Mouse (Mus musculus): ENCODE measurements around the gene Atg2a. TPM values are rescaled to one million over a fixed set of nuclear protein-coding genes. Genes with fewer than 3 reads are reported as not detected.
A peak's percentile ranks its signal among the peaks of the same experiment; 100 is the strongest.

Atg2a gene
- total RNA-seq, 1 experiment from 2014 or later, result 33.2 TPM

- ATAC-seq (replicated peaks; ENCODE audit: insufficient number of reproducible peaks, low FRiP score, low TSS enrichment, poor library complexity, severe bottlenecking), result peak; percentile 79
Measured at GRCm38 (mm10) chr19:6242281-6242680, 813 bp downstream of the Atg2a start.

- ATAC-seq (replicated peaks; ENCODE audit: insufficient number of reproducible peaks, low FRiP score, low TSS enrichment, poor library complexity, severe bottlenecking), result no peak
Measured at GRCm38 (mm10) chr19:6243226-6243625, 1.8 kb downstream of the Atg2a start.

GRCm38 (mm10) chr19:6245806-6246205, 4.3 kb downstream of the Atg2a start:
- no peak for ATAC-seq (replicated peaks; ENCODE audit: insufficient number of reproducible peaks, low FRiP score, low TSS enrichment, poor library complexity, severe bottlenecking)

GRCm38 (mm10) chr19:6247526-6248300, 6.2 kb downstream of the Atg2a start:
- no peak for ATAC-seq (replicated peaks; ENCODE audit: insufficient number of reproducible peaks, low FRiP score, low TSS enrichment, poor library complexity, severe bottlenecking)

- no peak for ATAC-seq (replicated peaks; ENCODE audit: insufficient number of reproducible peaks, low FRiP score, low TSS enrichment, poor library complexity, severe bottlenecking)
Measured at GRCm38 (mm10) chr19:6253021-6253420, 11.6 kb downstream of the Atg2a start.

- no peak for ATAC-seq (replicated peaks; ENCODE audit: insufficient number of reproducible peaks, low FRiP score, low TSS enrichment, poor library complexity, severe bottlenecking)
Measured at GRCm38 (mm10) chr19:6260428-6260827, 19.0 kb downstream of the Atg2a start.

GRCm38 (mm10) chr19:6260946-6261345, 19.5 kb downstream of the Atg2a start:
- no peak for ATAC-seq (replicated peaks; ENCODE audit: insufficient number of reproducible peaks, low FRiP score, low TSS enrichment, poor library complexity, severe bottlenecking)

GRCm38 (mm10) chr19:6261379-6261778, 19.9 kb downstream of the Atg2a start:
- no peak for ATAC-seq (replicated peaks; ENCODE audit: insufficient number of reproducible peaks, low FRiP score, low TSS enrichment, poor library complexity, severe bottlenecking)

GRCm38 (mm10) chr19:6262222-6262621, 20.8 kb downstream of the Atg2a start:
- ATAC-seq (replicated peaks; ENCODE audit: insufficient number of reproducible peaks, low FRiP score, low TSS enrichment, poor library complexity, severe bottlenecking), result peak; percentile 64

GRCm38 (mm10) chr19:6262839-6263433, 21.5 kb downstream of the Atg2a start:
- ATAC-seq (replicated peaks; ENCODE audit: insufficient number of reproducible peaks, low FRiP score, low TSS enrichment, poor library complexity, severe bottlenecking), result no peak

GRCm38 (mm10) chr19:6264200-6264599, 22.7 kb downstream of the Atg2a start:
- ATAC-seq (replicated peaks; ENCODE audit: insufficient number of reproducible peaks, low FRiP score, low TSS enrichment, poor library complexity, severe bottlenecking), result no peak

- no peak for ATAC-seq (replicated peaks; ENCODE audit: insufficient number of reproducible peaks, low FRiP score, low TSS enrichment, poor library complexity, severe bottlenecking)
Measured at GRCm38 (mm10) chr19:6264945-6265344, 23.5 kb downstream of the Atg2a start.

GRCm38 (mm10) chr19:6265727-6266182, 24.3 kb downstream of the Atg2a start:
- no peak for ATAC-seq (replicated peaks; ENCODE audit: insufficient number of reproducible peaks, low FRiP score, low TSS enrichment, poor library complexity, severe bottlenecking)

GRCm38 (mm10) chr19:6267306-6268169, 26.1 kb downstream of the Atg2a start:
- no peak for ATAC-seq (replicated peaks; ENCODE audit: insufficient number of reproducible peaks, low FRiP score, low TSS enrichment, poor library complexity, severe bottlenecking)

- ATAC-seq (replicated peaks; ENCODE audit: insufficient number of reproducible peaks, low FRiP score, low TSS enrichment, poor library complexity, severe bottlenecking), result peak; percentile 63
Measured at GRCm38 (mm10) chr19:6268170-6268528, 26.7 kb downstream of the Atg2a start.

GRCm38 (mm10) chr19:6268670-6269132, 27.2 kb downstream of the Atg2a start:
- ATAC-seq (replicated peaks; ENCODE audit: insufficient number of reproducible peaks, low FRiP score, low TSS enrichment, poor library complexity, severe bottlenecking), result peak; percentile 70

GRCm38 (mm10) chr19:6269798-6270475, 28.5 kb downstream of the Atg2a start:
- no peak for ATAC-seq (replicated peaks; ENCODE audit: insufficient number of reproducible peaks, low FRiP score, low TSS enrichment, poor library complexity, severe bottlenecking)

- no peak for ATAC-seq (replicated peaks; ENCODE audit: insufficient number of reproducible peaks, low FRiP score, low TSS enrichment, poor library complexity, severe bottlenecking)
Measured at GRCm38 (mm10) chr19:6270661-6271060, 29.2 kb downstream of the Atg2a start.

- no peak for ATAC-seq (replicated peaks; ENCODE audit: insufficient number of reproducible peaks, low FRiP score, low TSS enrichment, poor library complexity, severe bottlenecking)
Measured at GRCm38 (mm10) chr19:6271206-6271605, 29.7 kb downstream of the Atg2a start.
